Mouse (Mus musculus): ENCODE data around the gene Slc5a2.

DNA sequence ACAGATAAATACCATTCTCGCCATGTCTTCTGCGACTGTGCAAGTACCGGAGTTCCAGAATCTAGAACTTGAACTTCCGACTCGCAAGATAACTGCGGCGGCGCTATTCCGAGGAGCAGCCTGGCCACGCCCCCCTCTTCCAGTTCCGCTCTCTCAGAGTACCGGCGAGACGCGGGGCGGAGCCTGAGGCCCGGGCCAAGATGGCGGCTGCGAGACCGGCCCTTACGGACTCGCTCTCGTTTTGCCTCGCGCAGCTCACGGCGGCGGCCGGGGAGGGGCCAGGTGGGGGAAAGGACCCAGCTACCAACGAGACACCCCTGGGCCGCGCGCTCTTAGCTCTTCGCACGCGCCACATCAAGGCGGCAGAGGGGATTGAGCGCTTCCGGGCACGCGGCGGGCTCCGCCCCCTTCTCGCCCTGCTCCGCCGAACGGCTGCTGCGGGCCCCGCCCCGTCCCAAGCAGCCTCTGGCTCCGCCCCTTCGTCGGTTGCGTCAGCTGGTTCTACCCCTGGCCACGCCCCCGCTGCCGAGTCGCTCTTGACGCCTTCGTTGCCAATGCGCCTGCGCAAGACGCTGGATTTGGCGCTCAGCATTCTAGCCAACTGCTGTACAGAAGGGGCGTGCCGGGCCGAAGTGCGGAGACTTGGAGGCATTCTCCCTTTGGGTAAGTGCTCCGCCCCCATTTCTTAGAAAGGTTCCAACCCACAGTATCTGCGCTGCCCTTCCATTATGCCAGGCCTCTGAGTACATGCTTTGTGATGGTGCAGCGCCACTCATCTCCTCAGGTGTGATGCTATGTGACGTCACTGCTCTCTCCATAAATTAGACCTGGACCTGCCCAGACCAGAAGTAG, 27.3 kb upstream of the Slc5a2 start, which contains the start of gene 9130023H24Rik:
- TF ChIP-seq POLR2A (IDR thresholded peaks at IDR 0.05; ENCODE audit: low read depth, low read length) (peak; percentile 62), CTCF (IDR thresholded peaks at IDR 0.05; ENCODE audit: extremely low read depth, insufficient read depth, insufficient read length, insufficient replicate concordance) (no peak)

Measured in spleen, adult 2 months (tissue).